ENCODE assay signal across 9 mouse cellular contexts in the genomic region with DNA sequence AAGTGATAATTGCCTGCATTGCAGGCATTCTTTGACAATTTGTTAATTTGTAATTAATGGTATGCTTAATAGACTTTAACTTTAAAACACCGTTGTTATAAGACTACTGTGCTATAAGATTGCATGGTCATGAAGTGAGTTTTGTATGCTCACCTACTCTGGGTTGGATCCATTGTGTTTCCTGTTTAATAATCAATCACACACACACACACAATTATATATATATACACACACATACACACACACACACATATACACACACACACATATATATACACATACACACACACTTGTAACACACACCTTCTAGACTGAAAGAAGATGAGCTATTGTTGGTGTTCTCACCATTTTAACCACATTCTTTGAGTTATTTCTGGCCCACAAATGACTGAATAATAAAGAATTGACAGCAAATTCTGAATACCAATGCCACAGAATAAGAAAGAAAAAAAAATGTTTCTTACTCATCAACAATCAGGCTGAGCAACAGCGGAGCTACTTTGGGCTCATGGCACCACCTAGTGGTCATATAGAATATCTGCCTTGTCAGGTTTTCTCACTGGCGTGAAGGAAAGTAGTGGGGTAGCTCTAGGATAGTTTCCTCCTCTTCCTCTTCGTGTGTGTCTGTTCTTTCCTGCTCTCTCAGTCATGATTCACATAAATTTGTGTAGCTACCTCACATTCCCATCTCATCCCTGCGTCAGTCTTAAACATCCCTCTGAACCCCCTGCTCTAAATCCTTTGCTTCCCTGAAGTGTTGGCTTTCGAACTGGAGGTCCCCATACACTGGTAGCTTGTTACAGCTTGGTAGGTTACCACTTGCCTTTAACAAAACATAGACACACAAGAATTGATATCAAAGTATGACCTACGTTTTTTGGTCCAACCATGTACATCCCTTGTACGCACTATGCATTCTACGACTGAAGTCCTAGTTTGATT. TPM values are rescaled to one million over a fixed set of nuclear protein-coding genes. Genes with fewer than 3 reads are reported as not detected.
DNase-seq lines count a peak whose midpoint lies in the region; ATAC-seq lines count a peak whose summit lies in the region.
"Had no signal": no experiment of that assay in that cellular context is flagged by ENCODE, and none has a peak within 500 bp of the region (broad histone marks: within the 10 kb centered on the region; RNA-seq: fewer than 3 reads in every experiment).

No protein-coding gene starts in this region.

- ATAC-seq in embryonic facial prominence, embryonic 14.5 days (ENCODE audit: low read depth): no peak
- ATAC-seq in kidney, embryonic 16.5 days (ENCODE audit: low FRiP score, low TSS enrichment): peak; percentile 23; the same call in 1 of the 2 replicates

- H3K27ac ChIP-seq in embryonic facial prominence, embryonic 14.5 days (replicated peaks; ENCODE audit: low read depth, low read length): no peak overlapping the region
- H3K27ac ChIP-seq in kidney, embryonic 16.5 days (ENCODE audit: low read length): no peak overlapping the region
- H3K27ac ChIP-seq: limb, embryonic 15.5 days had no signal

- H3K4me1 ChIP-seq in embryonic facial prominence, embryonic 14.5 days (ENCODE audit: control insufficient read depth, insufficient read depth, low read length): no peaks in the 10 kb centered on the region
- H3K4me1 ChIP-seq in kidney, embryonic 16.5 days (ENCODE audit: insufficient read depth, low read length): no peaks in the 10 kb centered on the region
- H3K4me1 ChIP-seq: limb, embryonic 15.5 days had no signal

- H3K4me3 ChIP-seq in embryonic facial prominence, embryonic 14.5 days (ENCODE audit: low read depth, low read length): no peak overlapping the region
- H3K4me3 ChIP-seq in kidney, embryonic 16.5 days (ENCODE audit: low read length): no peak overlapping the region
- H3K4me3 ChIP-seq: limb, embryonic 15.5 days had no signal

- H3K27me3 ChIP-seq in embryonic facial prominence, embryonic 14.5 days (replicated peaks; ENCODE audit: control insufficient read depth, insufficient read depth, low read length): no peaks in the 10 kb centered on the region; the same call in 1 of the 2 replicates
- 0 out of 2 replicates have a peak, but pooled peaks cover 3% of the 10 kb centered on the region for H3K27me3 ChIP-seq in kidney, embryonic 16.5 days (ENCODE audit: insufficient read depth, low read length)

- H3K9me3 ChIP-seq in embryonic facial prominence, embryonic 14.5 days (ENCODE audit: control insufficient read depth, low read length): no peaks in the 10 kb centered on the region
- H3K9me3 ChIP-seq in kidney, embryonic 16.5 days (ENCODE audit: low read length): no peaks in the 10 kb centered on the region
- H3K9me3 ChIP-seq: limb, embryonic 15.5 days had no signal

- peak; percentile 11 to 54 for DNase-seq in heart, adult 18-20 months
- DNase-seq in heart, adult 11 months: no peak
- peak; percentile 8 for DNase-seq in urinary bladder, postnatal 25 days (ENCODE audit: low spot score)
- DNase-seq in urinary bladder, postnatal 4 days (ENCODE audit: low spot score in 2 of 2): no peak
- DNase-seq in embryonic facial prominence, embryonic 14.5 days (ENCODE audit: low spot score): peak; percentile 86
- peak; percentile 74 for DNase-seq in mesoderm, embryonic 11.5 days (ENCODE audit: low read depth, low spot score)
- no peak for DNase-seq in spleen, adult 12 weeks (ENCODE audit: low spot score)

- H3K36me3 ChIP-seq in embryonic facial prominence, embryonic 14.5 days (ENCODE audit: control insufficient read depth, insufficient read depth, low read length): no peaks in the 10 kb centered on the region
- H3K36me3 ChIP-seq in kidney, embryonic 16.5 days (ENCODE audit: insufficient read depth, low read length): no peaks in the 10 kb centered on the region
- H3K36me3 ChIP-seq: limb, embryonic 15.5 days had no signal

- WGBS in embryonic facial prominence, embryonic 14.5 days: 50% methylated on average over 9 of the region's 9 CpGs
- WGBS in kidney, embryonic 16.5 days: 50% methylated on average over 9 of the region's 9 CpGs

- H3K9ac ChIP-seq in embryonic facial prominence, embryonic 14.5 days (ENCODE audit: low read depth, low read length): no peak overlapping the region
- no peak overlapping the region for H3K9ac ChIP-seq in kidney, embryonic 16.5 days (replicated peaks; ENCODE audit: low read length)
- H3K9ac ChIP-seq: limb, embryonic 15.5 days had no signal

- no peak overlapping the region for H3K4me2 ChIP-seq in embryonic facial prominence, embryonic 14.5 days (ENCODE audit: low read depth, low read length)
- H3K4me2 ChIP-seq in kidney, embryonic 16.5 days (replicated peaks; ENCODE audit: low read depth, low read length): no peak overlapping the region
- H3K4me2 ChIP-seq: limb, embryonic 15.5 days had no signal

RNA-seq across cellular contexts. Expression of gene Schip1, which starts 18.9 kb away (rescaled TPM):
- 100 to 1,000 TPM; 143 to 167 TPM for total RNA-seq in heart, adult 18-20 months (2021)
- polyA plus RNA-seq in embryonic facial prominence, embryonic 14.5 days (2014; fragmentation: Nextera tagmentation; extraction: Ambion mirVana): 34.6 and 37.1 TPM in 2 replicates
- 48.9 and 49.7 TPM in 2 replicates for polyA plus RNA-seq in kidney, embryonic 16.5 days (2015; fragmentation: Nextera tagmentation; extraction: Ambion mirVana)

Comparison
In these comparisons a context has a peak if more than half of its experiments do, and no peak if none do; other contexts are left out.
1. DNase-seq: peak in heart, adult 18-20 months (2 of 2), urinary bladder, postnatal 25 days (single experiment), embryonic facial prominence, embryonic 14.5 days (single experiment) and mesoderm, embryonic 11.5 days (single experiment); none in heart, adult 11 months (single experiment), urinary bladder, postnatal 4 days (0 of 2) and spleen, adult 12 weeks (single experiment).